Mouse (Mus musculus) ES-Bruce4 (cell line): ENCODE data around the gene Raet1e.

Experiments
- CTCF ChIP-seq: IDR thresholded peaks from one replicate; pipeline ENCODE4 v1.8.1; 2011; ENCODE audit warnings: low read depth, low read length
- POLR2A ChIP-seq: IDR thresholded peaks from one replicate; pipeline ENCODE4 v1.8.1; 2011; ENCODE audit warnings: low read length; ENCODE audit not compliant: insufficient read depth

GRCm38 (mm10) chr10:22305801-22306200, 147.4 kb downstream of the Raet1e start:
- TF ChIP-seq POLR2A (no peak), CTCF (no peak)
